Mouse (Mus musculus): ENCODE results near the gene Asic2.
A peak's percentile ranks its signal among the peaks of the same experiment; 100 is the strongest.

Asic2 gene

GRCm38 (mm10) chr11:81750016-81750415, 218.2 kb downstream of the Asic2 start:
- no peak for DNase-seq (ENCODE audit: low read depth, low spot score)

GRCm38 (mm10) chr11:81738995-81739394, 229.3 kb downstream of the Asic2 start:
- peak; percentile 6 for DNase-seq (ENCODE audit: low read depth, low spot score)

DNA sequence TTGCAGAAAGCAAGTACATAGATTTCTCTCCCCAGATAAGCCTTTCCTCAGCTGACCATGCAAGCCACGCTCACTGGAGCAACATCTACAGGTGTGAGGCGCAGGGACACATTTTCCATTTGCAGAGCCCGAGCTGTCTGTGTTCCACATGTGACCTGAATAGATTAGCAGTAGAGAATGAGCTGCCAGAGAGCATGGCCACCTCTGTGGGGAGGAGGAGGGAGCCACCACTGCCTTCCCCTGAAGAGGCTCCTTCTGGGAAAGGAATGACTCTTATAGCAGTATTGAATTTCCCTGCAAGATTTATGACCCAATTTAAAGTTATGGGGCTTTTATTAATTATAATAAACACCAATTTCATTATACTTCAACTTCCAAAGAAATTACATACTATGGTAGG, 230.5 kb downstream of the Asic2 start:
- DNase-seq (ENCODE audit: low read depth, low spot score): no peak

DNA sequence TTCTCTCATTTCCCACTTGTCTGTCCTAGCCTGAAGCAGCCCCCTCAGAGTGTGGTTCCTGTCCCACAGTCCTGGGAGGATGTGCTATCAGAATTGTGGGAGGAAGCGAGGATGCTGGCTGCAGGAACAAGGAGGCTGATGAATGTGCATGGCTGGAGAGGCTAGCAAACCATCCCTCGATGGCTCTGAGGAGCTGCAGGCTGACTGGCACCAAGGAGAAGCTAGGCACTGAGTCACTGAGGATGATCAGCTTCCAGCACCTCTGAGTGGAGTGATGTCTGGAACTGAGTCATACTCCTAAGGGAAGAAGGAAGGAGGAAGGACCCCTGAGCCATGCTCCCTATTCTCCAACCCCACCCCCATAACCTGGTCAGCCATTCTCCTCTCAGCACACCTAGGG, 246.2 kb downstream of the Asic2 start:
- DNase-seq (ENCODE audit: low read depth, low spot score): no peak

DNA sequence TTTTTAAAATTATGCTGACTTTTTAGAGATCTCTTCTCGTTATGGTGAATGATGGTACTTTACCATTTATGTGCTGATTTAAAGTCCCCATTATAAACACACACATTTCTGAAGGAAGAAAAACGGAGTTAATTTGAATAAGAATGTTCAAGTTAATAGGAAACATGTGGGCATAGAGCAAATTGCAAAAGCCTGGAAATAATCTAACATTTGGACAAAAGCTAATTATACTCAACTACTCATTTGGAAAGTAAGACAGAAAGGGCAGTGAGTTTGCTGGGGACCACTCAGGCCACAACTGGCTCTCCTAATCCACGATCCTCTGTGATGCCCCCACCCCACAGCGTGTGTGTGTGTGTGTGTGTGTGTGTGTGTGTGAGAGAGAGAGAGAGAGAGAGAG, 253.5 kb downstream of the Asic2 start:
- DNase-seq (ENCODE audit: low read depth, low spot score): no peak

DNA sequence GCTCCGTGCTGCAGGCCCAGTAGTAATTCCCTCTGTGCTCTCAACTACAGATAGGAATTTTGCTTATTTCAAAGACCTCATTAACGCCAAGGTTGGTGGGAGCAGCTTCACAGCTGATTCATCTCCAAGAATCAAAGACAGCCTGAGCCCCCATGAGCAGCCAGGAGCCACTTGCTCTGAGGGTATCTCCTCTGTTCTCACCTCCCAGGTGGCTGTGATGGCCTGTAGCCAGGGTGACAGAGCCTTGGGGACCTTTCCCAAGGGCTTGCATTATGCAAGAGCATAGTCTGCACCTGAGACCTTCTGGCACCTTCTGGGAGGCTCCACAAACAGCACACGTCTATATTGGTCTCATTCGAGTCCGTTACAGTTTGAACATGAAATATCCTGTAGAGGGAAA, 261.3 kb downstream of the Asic2 start:
- no peak for DNase-seq (ENCODE audit: low read depth, low spot score)

DNA sequence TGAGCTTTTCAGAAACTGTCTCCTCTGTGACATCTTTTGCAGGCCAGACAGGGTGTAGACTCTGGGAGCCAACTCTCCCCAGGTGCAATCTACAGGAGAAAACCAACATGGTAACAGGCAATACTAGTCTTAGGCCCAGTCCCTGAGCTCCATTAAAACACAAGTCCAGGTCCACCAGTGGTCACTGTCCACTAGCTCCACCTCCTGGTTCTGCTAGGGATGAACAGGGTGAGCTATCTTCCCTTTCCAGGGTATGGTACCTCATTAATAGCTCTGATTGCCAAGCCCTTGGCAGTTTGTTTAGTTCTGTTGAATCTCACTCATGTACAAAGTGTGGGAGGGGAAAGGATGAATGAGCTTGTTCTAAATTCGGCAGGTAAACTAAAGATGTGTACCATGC, 270.2 kb downstream of the Asic2 start:
- no peak for DNase-seq (ENCODE audit: low read depth, low spot score)

DNA sequence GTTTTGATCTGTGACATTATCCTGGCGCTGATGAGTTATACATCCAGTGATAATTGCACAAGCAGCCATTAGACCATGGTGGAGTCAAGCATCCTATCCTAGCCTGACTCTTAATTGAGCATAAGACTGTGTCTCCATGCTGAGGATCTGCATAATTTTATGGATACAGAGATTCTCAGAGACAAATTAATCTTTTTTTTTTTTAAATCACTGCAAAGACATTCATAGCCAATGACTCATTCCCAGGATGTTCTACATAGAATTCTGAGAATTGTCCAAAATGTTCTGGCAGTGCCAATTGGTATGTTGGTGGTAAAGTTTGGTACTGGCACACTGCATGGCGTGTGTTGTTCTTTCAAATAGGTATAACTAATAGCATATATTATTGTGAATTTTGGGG, 272.8 kb downstream of the Asic2 start:
- DNase-seq (ENCODE audit: low read depth, low spot score): no peak

- DNase-seq (ENCODE audit: low read depth, low spot score): no peak
These were observed 287.7 kb downstream of the Asic2 start for GRCm38 (mm10) chr11:81680511-81680910.

GRCm38 (mm10) chr11:81671724-81672123, 296.5 kb downstream of the Asic2 start:
- no peak for DNase-seq (ENCODE audit: low read depth, low spot score)

DNA sequence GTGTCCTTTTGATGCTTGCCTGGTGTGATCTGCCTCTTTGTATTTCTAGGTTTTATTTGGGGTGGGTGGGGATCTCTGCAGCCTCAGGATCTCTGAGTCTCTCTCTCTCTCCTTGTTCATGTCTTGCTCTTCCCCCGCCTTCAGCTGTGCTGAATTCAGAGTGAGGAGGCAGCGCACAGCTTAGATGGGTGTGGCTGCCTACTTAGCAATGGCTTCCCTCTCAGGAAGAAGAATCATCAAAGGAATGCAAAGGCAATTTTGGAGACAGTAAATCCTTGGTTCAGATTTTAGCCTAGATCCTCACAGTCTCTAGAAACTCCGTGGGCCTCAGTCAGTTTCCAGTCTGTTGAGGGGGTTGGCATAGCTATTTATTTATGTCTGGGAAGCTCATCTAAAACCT, 297.8 kb downstream of the Asic2 start:
- DNase-seq (ENCODE audit: low read depth, low spot score): no peak

DNA sequence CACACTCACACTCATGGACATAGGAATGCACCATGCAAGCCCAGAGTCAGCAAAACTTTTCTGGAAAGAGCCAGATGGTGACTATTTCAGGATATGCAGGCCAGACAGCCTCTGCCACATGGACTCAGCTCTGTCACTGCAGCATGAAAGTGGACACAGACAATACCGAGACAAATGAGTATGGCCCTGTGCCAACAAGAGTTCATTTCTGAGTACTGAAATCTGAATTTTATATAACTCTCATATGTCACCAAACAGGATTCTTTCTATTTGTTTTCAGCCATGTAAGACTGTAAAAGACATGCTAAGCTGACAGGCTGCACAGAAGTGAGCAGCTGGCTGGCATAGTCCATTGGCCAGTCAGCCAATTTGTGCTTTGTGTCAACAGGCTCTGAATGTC, 309.4 kb downstream of the Asic2 start:
- DNase-seq (ENCODE audit: low read depth, low spot score): no peak

DNA sequence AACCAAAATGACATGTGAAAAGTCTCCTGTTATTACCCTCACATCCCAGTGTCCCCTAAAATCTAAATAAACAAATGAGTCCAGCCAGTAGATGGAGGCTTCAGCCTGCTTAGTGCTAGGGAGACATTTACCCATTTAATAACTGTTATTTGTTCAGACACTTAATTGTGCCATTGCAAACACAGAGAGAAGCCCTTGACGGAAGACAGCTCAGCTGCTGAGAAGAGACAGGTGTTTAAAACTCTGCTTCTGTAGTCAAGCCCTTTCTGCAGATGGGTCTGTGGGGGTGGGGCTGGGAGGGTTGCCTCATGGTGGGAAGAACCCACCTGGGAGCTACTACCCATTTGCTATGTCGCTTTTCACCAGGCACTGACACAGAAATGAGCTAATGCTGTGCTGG, 311.1 kb downstream of the Asic2 start:
- no peak for DNase-seq (ENCODE audit: low read depth, low spot score)

DNA sequence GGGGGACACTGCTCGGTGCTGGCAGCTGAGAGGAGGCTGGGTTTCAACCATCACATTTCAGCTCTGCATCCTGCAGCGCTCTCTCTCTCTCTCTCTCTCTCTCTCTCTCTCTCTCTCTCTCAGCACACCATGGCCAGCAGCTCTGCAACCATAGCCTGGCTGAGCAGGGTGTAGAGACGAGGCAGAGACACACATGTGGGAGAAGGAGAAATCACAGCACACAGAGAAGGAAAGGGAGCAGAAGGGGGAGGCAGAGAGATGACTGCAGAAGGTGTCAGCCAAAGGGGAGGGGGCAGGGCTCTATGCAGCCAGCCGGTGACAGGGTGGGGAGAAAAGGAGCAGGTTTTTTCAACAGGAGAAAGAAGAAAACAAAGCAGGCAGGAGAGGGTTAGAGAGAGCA, 320.4 kb downstream of the Asic2 start:
- DNase-seq (ENCODE audit: low read depth, low spot score): no peak

- DNase-seq (ENCODE audit: low read depth, low spot score): no peak
These were observed 322.7 kb downstream of the Asic2 start for GRCm38 (mm10) chr11:81645549-81645948.

- DNase-seq (ENCODE audit: low read depth, low spot score): no peak
These were observed 331.9 kb downstream of the Asic2 start for GRCm38 (mm10) chr11:81636356-81636755.

DNA sequence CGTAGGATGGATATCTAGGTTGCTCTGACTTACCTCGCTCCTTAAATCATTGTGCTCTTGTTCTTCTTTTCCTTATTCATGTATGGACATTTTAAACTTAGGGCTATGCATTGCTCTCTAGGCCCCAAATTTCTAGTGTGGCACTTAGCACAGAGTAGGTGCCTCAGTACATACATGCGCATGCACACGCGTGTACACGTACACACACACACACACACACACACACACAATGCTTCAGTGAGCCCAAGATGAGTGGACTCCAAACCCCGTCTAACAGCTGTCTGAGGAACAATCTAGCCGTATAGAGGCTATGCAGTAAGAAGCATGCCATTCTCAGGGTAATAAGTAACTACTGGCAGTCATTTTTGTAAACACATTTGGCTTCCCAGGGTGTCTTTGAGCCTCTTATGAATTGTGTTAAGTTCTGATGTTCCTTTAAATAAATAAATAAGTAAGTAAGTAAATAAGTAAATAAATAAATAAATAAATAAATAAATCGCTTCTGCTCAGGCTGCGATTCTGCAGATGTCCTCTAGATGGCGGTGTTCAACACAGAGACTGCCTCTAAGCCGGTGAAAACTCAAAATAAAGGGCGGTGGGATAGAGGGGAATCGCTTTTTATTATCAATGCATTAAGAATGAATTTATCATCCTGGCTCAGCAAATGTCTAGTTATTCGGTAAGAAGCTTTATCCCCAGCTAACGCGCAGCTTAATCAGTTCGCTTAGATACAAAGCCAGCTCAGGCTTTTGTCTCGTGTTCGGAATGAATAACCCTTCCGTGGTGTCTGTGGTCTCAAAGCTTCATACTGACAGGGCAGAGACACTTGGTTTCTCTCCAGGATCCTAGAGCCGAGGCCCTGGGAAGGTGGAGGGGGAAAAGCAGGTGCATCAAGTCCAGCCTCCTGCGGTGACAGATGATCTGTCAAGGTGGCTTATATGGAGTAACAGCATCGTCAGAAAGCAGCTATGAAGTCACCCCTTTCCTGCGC, 333.6 kb downstream of the Asic2 start:
- peak; percentile 42 for DNase-seq (ENCODE audit: low read depth, low spot score)

DNA sequence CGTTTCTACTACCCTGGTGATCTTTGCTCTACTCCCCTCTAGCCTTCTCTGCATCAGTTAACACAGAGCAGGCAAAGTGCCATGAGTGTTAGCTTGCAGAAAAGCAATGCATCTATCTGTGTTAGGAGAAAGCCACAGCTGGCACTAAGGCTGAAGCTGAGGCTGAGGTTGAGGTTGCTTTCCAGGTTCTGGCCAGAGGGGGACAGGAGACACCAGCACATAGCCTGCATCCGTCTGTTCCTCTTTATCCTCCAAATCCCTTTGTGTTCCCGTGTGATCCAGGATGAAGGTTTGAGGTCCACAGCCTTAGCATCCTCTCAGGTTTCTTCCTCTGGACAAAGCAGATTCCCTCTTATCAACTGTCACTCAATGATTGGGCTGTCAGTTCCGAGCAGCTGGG, 343.1 kb downstream of the Asic2 start:
- no peak for DNase-seq (ENCODE audit: low read depth, low spot score)

DNA sequence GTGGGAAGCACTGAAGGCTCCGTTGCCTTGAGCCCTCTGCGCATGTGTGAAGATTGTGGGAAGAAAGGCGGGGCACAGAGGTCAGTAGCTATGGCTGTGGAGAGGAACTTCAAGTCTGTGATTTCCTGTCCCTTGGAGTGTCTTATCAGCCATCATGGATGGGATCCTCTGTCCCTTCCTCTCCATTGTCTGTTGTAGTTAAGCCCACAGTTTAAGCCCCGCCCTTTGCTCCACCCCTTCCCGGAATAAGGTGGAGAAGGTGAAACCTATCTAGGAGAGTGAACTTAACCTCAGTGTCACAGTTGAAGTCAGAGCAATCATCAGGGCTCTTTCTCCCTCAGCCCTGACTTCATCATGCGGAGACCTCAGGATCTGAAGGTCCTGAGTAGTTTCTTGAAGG, 347.7 kb downstream of the Asic2 start:
- DNase-seq (ENCODE audit: low read depth, low spot score): no peak

- DNase-seq (ENCODE audit: low read depth, low spot score): no peak
These were observed 351.8 kb downstream of the Asic2 start for GRCm38 (mm10) chr11:81616437-81616836.

DNA sequence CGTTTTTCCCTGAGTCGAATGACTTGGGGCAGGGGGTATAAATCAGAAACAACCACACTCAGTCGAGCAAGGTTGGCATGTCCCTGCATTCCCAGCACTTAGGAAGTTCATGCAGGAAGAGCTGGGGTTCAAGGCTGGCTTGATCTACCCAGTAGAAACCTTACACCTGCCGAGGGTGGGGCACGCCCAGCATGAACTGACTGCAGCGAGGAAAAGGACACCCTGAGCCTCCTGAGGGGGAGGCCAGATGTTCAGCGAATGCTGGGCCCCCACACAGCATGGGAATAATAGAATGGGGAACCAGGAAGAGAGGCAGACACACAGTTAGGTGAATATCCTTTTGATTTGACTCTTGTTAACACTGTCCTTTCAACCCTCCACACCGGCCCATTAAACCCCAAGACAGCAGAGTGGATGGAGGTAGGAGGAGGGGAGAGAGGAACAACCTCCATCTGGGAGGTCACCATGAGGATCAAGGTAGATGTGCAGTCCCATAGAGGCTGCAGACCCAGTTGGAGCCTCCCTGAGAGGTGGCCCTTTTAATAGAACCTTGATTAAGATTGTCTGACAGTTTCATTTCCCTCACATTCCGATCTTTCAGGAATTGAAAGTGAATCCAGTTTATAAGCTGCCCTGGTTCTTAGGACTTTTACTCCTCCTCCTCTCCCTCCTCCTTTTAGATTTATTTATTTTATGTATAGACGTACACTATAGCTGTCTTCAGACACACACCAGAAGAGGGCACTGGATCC, 354.2 kb downstream of the Asic2 start:
- DNase-seq (ENCODE audit: low read depth, low spot score): no peak

GRCm38 (mm10) chr11:81612798-81613540, 355.3 kb downstream of the Asic2 start:
- DNase-seq (ENCODE audit: low read depth, low spot score): peak; percentile 57

Measured in CD4-positive helper T cell, adult 2 months (primary cell).